Comparison of ENCODE assay signal across 10 mouse cellular contexts in the genomic region with DNA sequence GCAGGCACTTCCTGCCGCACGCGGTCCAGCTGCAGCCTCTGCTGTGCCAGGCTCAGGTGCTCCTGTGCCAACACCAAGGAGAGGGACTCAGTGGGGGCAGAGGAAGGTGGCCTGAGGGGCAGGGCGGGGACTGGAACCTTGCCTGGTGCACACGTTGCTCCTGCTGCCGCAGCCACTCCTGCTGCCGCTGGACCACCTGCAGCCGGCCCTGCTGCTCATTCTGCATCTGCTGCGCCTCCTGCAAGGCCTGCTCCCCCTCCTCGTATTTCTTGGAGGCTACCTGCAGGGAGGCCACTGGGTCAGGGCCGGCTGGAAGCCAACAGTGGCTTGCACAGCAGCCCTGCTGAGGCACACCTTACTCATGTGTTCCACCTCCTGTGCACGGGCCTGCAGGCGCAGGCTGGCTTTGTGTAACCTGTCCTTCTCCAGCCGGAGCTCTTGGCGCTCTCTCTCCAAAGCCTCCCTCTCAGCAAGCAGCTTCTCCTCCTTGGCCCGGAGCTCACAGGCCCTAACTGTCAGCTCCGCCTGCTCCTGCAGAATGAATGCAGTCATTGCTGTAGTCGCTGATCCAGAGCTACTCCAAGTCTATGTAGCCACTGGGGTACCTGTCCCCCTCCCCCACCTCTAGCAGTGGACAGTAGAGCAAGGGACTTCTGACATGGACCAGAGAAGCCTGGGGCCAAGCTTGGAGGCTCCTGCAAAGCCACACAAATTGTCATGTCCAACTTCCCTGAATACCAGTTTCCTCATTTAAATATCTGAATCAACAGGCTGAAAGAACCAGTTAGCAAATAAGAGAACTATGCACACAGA. TPM values are rescaled to one million over a fixed set of nuclear protein-coding genes. Genes with fewer than 3 reads are reported as not detected.
DNase-seq lines count a peak whose midpoint lies in the region; ATAC-seq and TF ChIP-seq lines count a peak whose summit lies in the region.
"Had no signal": no experiment of that assay in that cellular context is flagged by ENCODE, and none has a peak within 500 bp of the region (broad histone marks: within the 10 kb centered on the region; RNA-seq: fewer than 3 reads in every experiment).

No protein-coding gene starts in this region.

- H3K9ac ChIP-seq in lung, postnatal 0 days (replicated peaks; ENCODE audit: low read depth) = no peak overlapping the region

- H3K4me1 ChIP-seq in cortical plate, adult 2 months (ENCODE audit: control insufficient read depth, insufficient read depth, low read length) = peaks cover 6% of the 10 kb centered on the region
- no peaks in the 10 kb centered on the region for H3K4me1 ChIP-seq in lung, postnatal 0 days (ENCODE audit: insufficient read depth, low read depth, low read length)

- ATAC-seq in lung, postnatal 0 days = peak; percentile 20

- no peaks in the 10 kb centered on the region for H3K9me3 ChIP-seq in lung, postnatal 0 days (ENCODE audit: low read length)
- H3K9me3 ChIP-seq: G1E had no signal

- TF ChIP-seq EP300 in lung, postnatal 0 days (IDR thresholded peaks at IDR 0.05) = no peak

- intact Hi-C loops in left cerebral cortex, adult 2 months (cut with DNase I) = loop anchor here (2.0 kb wide), 1 partner anchor 21 kb away; no protein-coding TSS in a partner anchor

- peaks cover 10% of the 10 kb centered on the region; the same call in 1 of the 2 replicates for H3K36me3 ChIP-seq in lung, postnatal 0 days (ENCODE audit: insufficient read depth, low read length)

- no peak overlapping the region for H3K4me3 ChIP-seq in left cerebral cortex, adult 2 months
- H3K4me3 ChIP-seq in cortical plate, adult 2 months (ENCODE audit: insufficient read depth, low read length) = no peak overlapping the region
- H3K4me3 ChIP-seq in lung, postnatal 0 days (ENCODE audit: low read depth, low read length) = no peak overlapping the region

- no peaks in the 10 kb centered on the region for H3K27me3 ChIP-seq in lung, postnatal 0 days (replicated peaks; ENCODE audit: insufficient read depth, low read length)

- TF ChIP-seq CTCF in left cerebral cortex, adult 2 months (IDR thresholded peaks at IDR 0.05) = no peak
- TF ChIP-seq CTCF in cortical plate, adult 2 months (IDR thresholded peaks at IDR 0.05; ENCODE audit: extremely low read depth, insufficient read depth, low read length) = no peak
- no peak for TF ChIP-seq CTCF in lung, postnatal 0 days (IDR thresholded peaks at IDR 0.05)

- peak overlapping the region; percentile 84 for H3K27ac ChIP-seq in left cerebral cortex, adult 2 months
- peak overlapping the region; percentile 11; the same call in 1 of the 2 replicates for H3K27ac ChIP-seq in cortical plate, adult 2 months (ENCODE audit: insufficient read depth, low read length)
- peak overlapping the region; percentile 59 for H3K27ac ChIP-seq in lung, postnatal 0 days (ENCODE audit: low read length)

- peak in 1 of 2 experiments; percentile 31 for DNase-seq in left cerebral cortex, adult 2 months (ENCODE audit: extremely low spot score in 1 of 2, low spot score in 2 of 2)
- no peak for DNase-seq in left cerebral cortex, adult 8-10 months (ENCODE audit: low spot score in 2 of 2)
- DNase-seq in brain, adult 2 months (ENCODE audit: low read depth, low spot score) = peak; percentile 78
- DNase-seq in lung, postnatal 0 days (ENCODE audit: low spot score) = no peak
- DNase-seq in thymus, postnatal 0 days (ENCODE audit: low spot score) = no peak
- no peak for DNase-seq in urinary bladder, postnatal 10 days (ENCODE audit: low spot score)
- DNase-seq in Muller cell, postnatal 12 days (ENCODE audit: inconsistent ontology term) = no peak

- no peak for TF ChIP-seq POLR2A in cortical plate, adult 2 months (IDR thresholded peaks at IDR 0.05; ENCODE audit: extremely low read depth, insufficient read depth, low read length)

- 0 out of 2 replicates have a peak overlapping the region, but pooled peaks have one; percentile 22 for H3K4me2 ChIP-seq in lung, postnatal 0 days (replicated peaks; ENCODE audit: low read depth, low read length)
- H3K4me2 ChIP-seq: heart, embryonic 11.5 days had no signal

- WGBS in lung, postnatal 0 days = 56% methylated on average over 18 of the region's 18 CpGs

RNA-seq across cellular contexts. Expression of a gene that starts 7.0 kb away (rescaled TPM):
- total RNA-seq in left cerebral cortex, adult 2 months (2021) = 10 to 100 TPM; 59.4 to 66.8 TPM
- 10 to 100 TPM; 43.3 to 64.9 (median 56.2) TPM for total RNA-seq in left cerebral cortex, adult 8-10 months (2022)
- polyA plus RNA-seq in cortical plate, adult 2 months (2012; rRNA removed) = 34.6 and 34.7 TPM in 2 replicates
- 44.1 and 45.9 TPM in 2 replicates for polyA plus RNA-seq in lung, postnatal 0 days (2015; fragmentation: Nextera tagmentation; extraction: Ambion mirVana)
- 65.0 and 68.8 TPM in 2 replicates for polyA plus RNA-seq in thymus, postnatal 0 days (2015; fragmentation: Nextera tagmentation; extraction: Ambion mirVana)

RNA-seq across cellular contexts. Expression of a gene that starts 14.8 kb away (rescaled TPM):
- 1 to 10 TPM; 7.6 to 9.1 TPM for total RNA-seq in left cerebral cortex, adult 2 months (2021)
- 1 to 10 TPM; 6.3 to 7.7 (median 7.4) TPM for total RNA-seq in left cerebral cortex, adult 8-10 months (2022)
- polyA plus RNA-seq in cortical plate, adult 2 months (2012; rRNA removed) = 5.3 and 5.7 TPM in 2 replicates
- polyA plus RNA-seq in lung, postnatal 0 days (2015; fragmentation: Nextera tagmentation; extraction: Ambion mirVana) = 3.9 TPM in 2 replicates
- polyA plus RNA-seq in thymus, postnatal 0 days (2015; fragmentation: Nextera tagmentation; extraction: Ambion mirVana) = 2.6 and 3.1 TPM in 2 replicates
- polyA plus RNA-seq: G1E had no signal

RNA-seq across cellular contexts. Expression of a gene that starts 18.7 kb away (rescaled TPM):
- total RNA-seq in left cerebral cortex, adult 2 months (2021) = 1 to 10 TPM; 5.2 to 8.0 TPM
- total RNA-seq in left cerebral cortex, adult 8-10 months (2022) = 1 to 10 TPM; 5.6 to 8.1 (median 7.0) TPM
- polyA plus RNA-seq in cortical plate, adult 2 months (2012; rRNA removed) = 5.5 and 6.2 TPM in 2 replicates
- polyA plus RNA-seq in lung, postnatal 0 days (2015; fragmentation: Nextera tagmentation; extraction: Ambion mirVana) = 26.3 and 28.8 TPM in 2 replicates
- polyA plus RNA-seq in thymus, postnatal 0 days (2015; fragmentation: Nextera tagmentation; extraction: Ambion mirVana) = 10.8 and 10.9 TPM in 2 replicates
- polyA plus RNA-seq: G1E had no signal

RNA-seq across cellular contexts. Expression of a gene that starts 22.3 kb away (rescaled TPM):
- total RNA-seq in left cerebral cortex, adult 2 months (2021) = 10 to 100 TPM; 85.5 to 87.1 TPM
- total RNA-seq in left cerebral cortex, adult 8-10 months (2022) = 10 to 100 TPM; 68.8 to 81.3 (median 76.5) TPM
- 103 and 109 TPM in 2 replicates for polyA plus RNA-seq in cortical plate, adult 2 months (2012; rRNA removed)
- polyA plus RNA-seq in lung, postnatal 0 days (2015; fragmentation: Nextera tagmentation; extraction: Ambion mirVana) = 11.9 and 16.6 TPM in 2 replicates
- polyA plus RNA-seq in thymus, postnatal 0 days (2015; fragmentation: Nextera tagmentation; extraction: Ambion mirVana) = 12.0 and 13.1 TPM in 2 replicates

RNA-seq across cellular contexts. Expression of a gene that starts 53.0 kb away (rescaled TPM):
- total RNA-seq in left cerebral cortex, adult 2 months (2021) = 10 to 100 TPM; 37.2 to 40.0 TPM
- 10 to 100 TPM; 34.4 to 47.6 (median 39.6) TPM for total RNA-seq in left cerebral cortex, adult 8-10 months (2022)
- polyA plus RNA-seq in cortical plate, adult 2 months (2012; rRNA removed) = 55.5 and 56.1 TPM in 2 replicates
- polyA plus RNA-seq in lung, postnatal 0 days (2015; fragmentation: Nextera tagmentation; extraction: Ambion mirVana) = 74.7 and 79.0 TPM in 2 replicates
- 127 and 134 TPM in 2 replicates for polyA plus RNA-seq in thymus, postnatal 0 days (2015; fragmentation: Nextera tagmentation; extraction: Ambion mirVana)

Comparison
In these comparisons a context has a peak if more than half of its experiments do, and no peak if none do; other contexts are left out.
1. H3K27ac ChIP-seq: peak in every context shown above with its lines; median percentile 84 in left cerebral cortex, adult 2 months; 59 in lung, postnatal 0 days; 11 in cortical plate, adult 2 months.